Mouse (Mus musculus): ENCODE data around the gene Trhr2.

Trhr2 gene

GRCm38 (mm10) chr8:122307836-122308235 lies 52.7 kb downstream of the Trhr2 start:
- DNase-seq (ENCODE audit: low spot score), result no peak
